Mouse (Mus musculus): Measurements from ENCODE around the gene Rps6ka5.

The Rps6ka5 gene

DNA sequence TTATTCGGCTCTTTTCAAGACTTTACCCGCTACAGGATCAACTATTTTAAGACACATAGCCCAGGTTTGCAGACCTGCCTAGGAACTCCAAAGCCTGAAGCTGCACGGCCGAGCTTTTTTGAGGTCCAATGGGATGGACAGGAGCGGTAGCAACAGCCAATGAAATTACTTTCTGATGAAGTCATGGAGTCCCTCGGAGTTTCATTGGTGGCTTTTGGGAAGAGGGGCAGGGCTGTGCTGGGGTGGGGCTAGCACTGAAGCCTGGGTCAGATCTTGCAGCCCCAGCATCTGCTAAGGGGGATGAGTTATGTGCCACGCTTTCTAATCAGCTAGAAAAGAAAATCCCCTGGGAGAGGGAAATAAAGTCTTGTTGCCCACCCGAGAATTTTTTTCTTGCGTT is 199.0 kb downstream of the Rps6ka5 start:
- DNase-seq: peak; percentile 51 to 52

DNA sequence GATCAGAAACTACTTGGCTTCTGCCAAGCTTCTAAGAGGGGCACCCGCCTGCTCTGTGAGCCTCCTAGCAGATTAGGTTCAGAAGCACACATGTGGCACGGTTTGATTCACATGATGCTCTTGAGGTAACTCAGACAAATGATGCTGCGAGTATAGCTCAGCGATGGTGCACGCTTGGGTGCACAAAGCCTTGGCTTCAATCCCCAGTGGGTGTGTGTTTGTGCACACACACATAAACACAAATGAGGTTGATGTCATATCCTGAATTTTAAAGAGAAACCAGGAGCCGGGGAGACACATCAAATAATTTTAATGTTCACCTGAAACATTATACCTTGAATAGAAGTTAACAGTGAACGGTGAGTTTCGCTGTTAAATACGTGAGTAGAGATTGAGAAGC is 199.5 kb downstream of the Rps6ka5 start:
- DNase-seq: no peak

DNA sequence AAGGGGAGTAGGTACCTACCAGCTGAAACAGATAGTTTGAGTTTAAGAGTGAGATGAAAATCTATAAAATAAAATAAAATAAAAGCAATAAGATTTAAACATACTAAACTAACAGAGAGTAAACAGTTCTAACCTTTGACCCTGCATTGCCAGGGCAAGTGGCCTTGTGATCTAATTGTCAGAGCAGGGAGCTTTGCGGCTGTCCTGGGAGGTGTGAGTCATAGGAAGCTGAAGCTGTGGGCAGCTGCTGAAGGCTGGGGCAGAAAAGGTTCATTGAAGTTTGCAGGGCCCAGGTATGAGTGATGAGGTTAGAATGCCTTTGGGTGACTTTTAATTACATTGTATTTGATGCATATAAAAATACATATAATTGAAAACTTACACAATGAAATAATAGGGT is 200.8 kb downstream of the Rps6ka5 start:
- DNase-seq: no peak

DNA sequence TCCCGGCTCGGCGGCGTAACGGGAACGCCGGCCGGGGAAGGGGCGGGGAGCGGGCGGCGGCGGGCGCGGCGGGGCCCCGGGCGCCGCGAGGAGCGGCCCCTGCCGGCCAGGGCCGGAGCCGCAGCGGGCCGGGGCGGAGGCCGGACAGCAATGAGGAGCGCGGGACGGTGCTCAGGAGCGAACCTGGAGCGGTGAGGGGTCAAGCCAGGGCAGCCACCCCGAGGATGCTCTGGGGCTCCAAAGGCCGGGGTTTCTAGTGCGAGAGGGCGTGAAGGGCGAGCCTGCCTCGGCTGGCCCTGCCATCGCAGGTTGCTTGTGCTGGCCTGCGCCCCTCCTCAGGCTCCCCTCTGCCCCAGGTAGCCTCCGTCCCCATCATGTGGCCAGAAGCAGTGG is 206.0 kb downstream of the Rps6ka5 start, which contains the start of gene Ttc7b:
TSS of gene Ttc7b (minus strand) at position 33 of the 393 bp plus-strand sequence.
- peak; percentile 49 to 76 for DNase-seq

DNA sequence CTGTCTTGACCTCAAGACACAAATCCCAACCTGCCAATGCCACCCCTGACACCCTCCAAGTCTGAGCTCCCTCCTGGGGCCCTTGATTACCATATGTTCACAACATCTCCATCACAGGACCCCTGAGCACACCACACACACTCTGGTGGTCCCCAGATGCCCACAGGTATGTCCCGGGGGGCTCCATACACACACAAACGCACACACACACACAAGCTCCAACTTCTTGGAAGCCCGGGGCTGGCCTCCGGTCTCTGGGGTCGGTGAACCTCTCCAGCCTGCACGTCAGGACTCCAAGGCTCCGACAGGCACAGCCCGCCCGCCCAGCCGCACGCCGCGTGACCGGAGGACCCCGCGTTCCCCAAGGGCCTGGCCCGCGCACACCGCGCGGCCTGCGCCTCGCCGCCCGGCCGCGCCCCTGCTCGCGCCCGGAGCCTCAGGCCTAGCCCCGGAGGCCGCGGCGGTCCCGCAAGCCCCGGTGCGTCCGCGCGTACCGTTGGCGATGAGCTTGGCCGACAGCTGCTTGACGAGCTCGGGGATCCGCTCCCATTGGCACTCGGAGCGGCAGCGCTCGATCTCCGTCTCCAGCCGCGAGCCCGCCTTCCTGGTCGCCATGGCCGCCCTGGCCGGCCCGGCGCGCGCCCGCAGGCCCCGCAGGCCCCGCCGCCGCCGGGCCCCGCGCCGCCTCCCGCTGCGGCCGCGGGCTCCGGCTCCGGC is 206.5 kb downstream of the Rps6ka5 start:
- peak in 1 of 2 experiments; percentile 35 for DNase-seq

DNA sequence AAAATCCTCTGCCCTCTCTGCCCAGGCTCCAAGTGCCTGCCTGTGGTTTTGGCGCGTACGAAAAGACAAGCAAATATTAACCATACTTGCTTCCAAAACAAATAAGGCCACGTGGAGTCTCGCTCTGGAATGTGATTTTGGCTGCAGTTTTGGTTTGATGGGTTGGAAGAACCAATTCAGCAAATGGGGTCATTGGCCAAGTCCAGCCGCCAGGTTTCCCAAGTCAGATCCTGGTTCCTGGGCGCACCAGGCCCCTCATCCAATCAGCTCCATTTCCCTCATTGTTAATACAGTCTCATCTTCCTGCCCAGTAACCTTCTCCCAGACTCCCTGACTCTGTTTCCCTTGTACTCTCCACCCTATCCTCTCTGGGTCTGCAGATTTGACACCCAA is 207.1 kb downstream of the Rps6ka5 start:
- no peak for DNase-seq

DNA sequence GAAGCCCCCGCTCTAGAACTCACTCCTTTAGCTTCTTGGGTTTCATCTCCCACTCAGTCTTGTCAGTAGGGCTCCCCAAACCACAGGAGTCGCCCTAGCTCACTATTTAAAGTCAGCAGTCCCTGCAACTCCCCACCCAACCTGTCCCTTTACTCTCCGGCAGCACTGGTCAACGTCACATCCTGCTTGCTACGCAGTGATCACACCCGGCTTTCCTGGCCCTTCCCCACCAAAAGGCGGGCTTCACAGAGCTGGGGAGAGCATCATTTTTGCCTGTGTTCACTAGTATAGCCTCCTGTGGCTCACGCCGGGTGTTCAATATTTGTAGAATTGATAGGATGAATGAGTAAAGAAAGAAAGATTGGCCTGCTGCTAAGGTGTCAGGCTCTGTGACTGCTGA is 209.4 kb downstream of the Rps6ka5 start:
- DNase-seq: peak in 1 of 2 experiments; percentile 2

DNA sequence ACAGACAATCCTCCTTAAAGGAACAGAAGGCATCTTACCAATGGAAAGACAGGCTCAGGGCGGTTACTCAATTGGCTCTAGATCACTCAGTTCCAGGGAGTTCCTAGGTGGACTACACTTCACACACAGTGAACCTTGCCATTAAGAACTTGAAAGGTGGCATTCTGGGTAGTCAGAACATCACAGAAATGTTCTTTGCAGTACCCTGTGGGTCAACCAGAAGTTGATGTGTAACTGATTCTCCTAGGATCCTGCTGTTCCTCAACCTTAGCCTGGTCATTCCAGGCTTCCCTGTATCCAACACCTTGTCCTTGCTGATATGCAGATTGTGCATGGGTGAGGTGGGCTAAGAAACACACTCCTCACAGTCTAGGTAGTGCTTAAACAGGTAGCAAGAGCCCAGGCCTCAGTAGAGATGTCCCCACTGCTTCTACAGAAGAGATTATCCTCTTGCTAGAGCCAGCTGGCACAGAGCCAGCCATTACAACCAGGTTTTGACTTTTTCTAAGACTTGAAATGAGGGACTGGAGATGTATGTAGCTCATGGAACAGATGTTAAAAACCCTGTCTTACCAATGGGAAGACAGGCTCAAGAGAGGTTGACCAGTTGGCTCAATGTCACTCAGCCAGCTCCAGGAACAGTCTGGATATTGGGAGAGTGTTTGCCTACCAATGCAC is 210.5 kb downstream of the Rps6ka5 start:
- DNase-seq: no peak

DNA sequence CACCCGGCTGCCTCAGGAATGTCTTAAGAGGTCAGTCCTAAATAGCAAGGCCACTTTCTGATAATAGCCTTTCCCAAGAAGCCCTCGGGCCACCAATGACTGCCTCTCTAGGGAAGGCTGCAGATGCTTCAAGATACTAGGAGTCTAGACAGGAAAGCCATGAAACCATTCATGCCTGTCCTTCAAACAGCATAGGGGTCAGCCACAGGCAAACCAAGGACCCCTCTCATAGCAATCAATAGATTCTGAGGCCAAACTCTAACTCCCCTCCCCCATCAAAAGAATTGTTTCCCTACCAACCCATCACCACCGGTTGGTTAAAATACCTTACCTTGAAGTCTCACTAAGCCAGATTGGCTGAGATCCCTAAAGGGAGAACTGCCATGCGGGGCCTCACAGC is 211.3 kb downstream of the Rps6ka5 start:
- no peak for DNase-seq

DNA sequence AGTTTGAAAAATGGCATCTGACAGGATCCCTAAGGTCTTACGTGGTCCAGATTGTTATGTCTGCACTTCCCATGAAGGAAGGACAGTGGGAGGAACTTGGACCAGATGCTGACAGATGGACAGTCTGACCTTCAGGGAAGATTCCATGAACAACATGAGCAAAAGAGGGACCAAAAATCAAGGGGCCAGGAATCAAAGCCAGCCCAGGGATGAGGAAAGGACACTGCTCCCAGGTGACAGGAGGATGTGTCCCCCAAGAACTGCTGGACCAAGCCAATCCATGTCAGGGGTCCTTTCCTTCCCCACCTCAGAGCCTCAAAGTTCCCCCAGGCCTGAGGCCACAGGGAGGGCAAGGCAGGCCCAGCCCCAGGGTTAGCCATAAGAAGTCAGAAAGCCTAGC is 212.2 kb downstream of the Rps6ka5 start:
- no peak for DNase-seq

DNA sequence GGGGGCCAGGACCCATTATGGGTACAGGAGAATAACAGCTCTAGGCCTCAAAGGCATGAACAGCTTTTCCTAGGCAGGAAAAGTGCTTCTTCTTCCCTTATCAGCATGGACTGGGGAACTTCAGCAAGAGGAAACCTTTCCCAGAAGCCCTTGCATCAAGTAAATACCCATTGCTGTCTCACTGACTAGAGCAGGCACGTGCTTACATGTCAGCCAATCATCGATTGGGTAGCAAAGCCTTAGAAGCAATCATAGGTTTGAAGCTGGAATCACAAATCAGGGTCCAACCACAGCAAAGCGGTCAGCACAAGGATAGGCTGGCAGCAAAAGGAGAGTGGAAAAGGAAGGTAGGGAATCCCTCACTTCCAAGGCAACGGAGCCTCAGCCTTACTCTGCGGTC is 213.7 kb downstream of the Rps6ka5 start:
- DNase-seq: no peak

DNA sequence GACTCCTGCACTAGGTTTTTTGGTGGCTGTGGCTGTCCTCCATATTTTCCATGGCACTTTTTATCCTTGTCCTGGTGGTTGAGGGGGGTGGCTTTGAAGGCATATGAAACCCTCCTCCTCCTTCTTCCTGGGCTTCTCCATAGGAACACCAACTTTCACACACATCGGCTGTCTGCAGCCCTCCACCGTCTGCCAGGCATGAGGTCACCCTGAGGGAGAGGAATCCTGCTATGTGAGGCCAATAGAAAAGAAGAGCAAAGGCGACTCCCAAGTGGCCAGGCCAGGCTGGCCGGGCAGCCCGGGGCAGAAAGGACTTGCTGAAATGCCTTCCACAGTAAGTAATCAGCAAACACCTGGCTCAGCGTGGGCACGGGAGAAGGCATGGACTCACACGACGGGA is 214.1 kb downstream of the Rps6ka5 start:
- DNase-seq: no peak

DNA sequence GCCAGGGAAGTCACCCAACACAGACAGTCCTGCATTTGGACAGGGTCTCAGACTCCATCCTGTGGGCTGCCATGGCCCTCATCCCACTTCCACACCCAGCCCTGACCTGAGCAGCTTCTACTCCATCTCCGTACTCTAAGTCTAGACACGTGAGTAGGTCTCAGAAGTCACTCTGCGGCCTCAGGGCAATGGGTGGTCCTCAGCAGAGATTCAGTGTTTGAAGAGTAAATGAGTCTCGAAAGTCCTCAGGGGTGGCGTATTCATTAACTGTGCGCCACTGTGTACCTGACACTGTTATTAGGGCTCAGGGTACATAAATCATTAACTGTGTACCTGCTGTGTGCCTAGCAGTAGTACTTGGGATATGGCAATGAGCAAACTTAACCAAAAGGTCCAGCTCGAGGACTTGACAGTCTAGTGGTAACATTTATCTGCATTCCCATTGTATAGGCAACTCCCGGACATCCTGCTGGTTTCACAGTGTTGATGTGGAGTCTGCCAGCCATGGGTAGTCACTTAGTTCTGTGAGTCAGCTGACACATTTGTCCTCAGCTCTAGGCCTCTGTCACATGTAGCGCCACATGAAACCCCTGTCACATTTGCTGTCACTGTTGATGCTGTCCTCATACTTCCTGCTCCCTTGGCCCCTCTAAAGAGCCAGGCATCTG is 217.0 kb downstream of the Rps6ka5 start:
- no peak for DNase-seq

DNA sequence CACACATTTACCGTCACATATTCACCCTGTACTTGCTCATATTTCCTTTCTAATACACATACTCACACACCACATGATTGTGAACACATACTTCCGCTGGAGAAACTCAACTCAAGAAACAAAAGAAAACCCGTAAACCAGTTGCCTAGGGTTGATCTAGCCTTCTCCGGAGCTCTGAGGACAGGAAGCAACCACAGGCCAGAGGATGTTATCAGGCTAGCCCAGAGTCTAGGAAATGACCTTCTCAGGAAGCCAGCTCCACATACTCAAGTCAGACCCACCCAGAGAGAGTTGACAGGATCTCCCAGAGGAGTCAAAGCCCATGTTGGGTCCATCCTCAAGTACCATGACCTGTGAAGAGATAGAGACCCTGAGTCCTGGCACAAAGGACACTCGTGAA is 218.1 kb downstream of the Rps6ka5 start:
- no peak for DNase-seq

DNA sequence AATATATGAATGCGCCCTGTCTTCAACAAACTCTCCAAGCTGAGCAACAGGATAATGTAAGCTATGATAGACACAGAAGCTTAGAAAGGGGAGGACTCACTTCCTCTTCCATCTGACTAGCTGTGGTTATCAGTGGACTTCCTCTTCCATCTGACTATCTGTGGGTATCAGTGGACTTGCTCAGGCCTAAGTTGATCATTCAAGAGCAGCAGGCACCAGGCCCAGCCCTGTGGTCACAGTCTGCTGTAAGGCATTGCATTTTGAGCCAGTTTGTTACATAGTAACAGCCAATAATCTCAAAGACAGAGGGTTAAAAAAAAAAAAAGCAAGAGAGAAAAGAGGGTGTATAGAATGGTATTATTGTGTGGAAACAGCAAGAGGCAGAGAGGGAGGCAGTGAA is 221.3 kb downstream of the Rps6ka5 start:
- DNase-seq: no peak

DNA sequence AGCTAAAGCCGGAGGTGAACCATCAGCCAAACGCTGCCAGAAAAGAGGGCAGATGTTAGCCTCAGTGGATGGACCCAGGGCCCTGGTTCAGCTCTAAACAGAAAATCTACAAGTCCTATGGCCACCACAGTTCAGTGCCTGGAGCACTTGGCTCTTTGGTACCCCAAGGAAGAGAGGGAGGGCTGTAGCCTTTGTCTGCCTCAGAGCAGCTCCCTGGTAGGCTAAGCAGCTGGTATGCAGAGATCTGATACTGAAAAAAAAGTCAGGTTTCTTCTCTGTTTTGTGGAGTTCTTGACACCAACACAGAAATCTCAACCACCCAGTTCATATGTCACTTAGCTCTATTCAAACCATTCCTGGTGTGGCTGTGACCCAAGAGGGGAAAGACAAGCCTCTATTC is 222.2 kb downstream of the Rps6ka5 start:
- no peak for DNase-seq

DNA sequence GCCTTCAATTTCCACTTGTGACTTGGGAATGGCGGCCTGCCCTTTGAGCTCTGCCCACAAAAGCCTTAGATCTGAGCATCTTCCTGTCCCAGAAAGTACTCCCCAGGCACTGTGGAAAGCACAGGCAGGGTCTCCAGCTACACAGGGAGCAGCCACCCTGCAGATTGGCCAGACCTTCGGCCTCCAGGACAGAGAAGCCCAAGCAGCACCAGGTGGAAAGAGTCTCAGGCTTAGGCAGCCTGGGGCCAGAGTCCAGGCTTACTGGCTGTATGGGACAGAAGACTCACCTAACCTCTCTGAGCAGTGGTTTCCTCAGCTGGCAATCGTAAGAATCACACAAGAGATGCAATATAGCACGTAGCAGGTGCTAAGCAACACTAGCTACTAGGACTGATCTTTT is 223.1 kb downstream of the Rps6ka5 start:
- DNase-seq: no peak

DNA sequence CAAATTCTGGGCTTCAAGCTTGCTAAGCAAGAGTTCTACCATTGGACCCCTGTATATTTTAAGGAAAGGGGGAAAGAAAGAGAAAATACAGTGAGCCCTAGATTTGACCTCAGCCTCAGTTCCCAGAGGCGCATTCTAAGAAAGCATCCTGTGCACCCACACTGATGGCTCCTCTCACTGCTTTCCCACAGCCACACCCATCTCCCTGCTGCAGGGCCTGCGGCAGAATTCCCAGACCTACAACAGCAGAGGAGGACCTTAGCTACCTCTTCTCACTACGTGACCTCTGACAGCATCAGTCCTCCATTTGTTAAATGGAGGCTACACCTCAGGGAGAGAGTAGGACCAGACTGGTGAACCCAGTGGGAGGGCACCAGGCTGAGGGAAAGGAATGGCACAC is 224.2 kb downstream of the Rps6ka5 start:
- no peak for DNase-seq

DNA sequence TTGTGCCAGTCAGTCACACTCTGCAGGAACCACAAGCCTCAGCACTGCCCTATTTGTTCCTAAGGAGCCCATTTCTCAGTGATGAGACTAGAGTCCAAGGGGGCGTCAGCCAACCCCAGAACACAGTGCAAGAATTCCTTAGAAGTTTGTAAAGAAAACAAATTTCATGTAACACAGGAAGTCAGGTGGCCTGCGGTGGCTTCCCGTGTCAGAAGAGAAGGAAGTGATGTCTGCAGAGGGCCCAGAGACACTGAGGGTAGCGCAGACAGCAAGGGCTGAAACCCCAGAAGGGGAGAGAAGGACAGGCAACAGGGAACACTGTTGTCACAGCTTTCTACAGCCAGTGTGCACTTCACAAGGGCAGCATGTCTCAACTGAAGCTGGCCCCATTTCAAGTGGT is 225.5 kb downstream of the Rps6ka5 start:
- DNase-seq: peak in 1 of 2 experiments; percentile 37

DNA sequence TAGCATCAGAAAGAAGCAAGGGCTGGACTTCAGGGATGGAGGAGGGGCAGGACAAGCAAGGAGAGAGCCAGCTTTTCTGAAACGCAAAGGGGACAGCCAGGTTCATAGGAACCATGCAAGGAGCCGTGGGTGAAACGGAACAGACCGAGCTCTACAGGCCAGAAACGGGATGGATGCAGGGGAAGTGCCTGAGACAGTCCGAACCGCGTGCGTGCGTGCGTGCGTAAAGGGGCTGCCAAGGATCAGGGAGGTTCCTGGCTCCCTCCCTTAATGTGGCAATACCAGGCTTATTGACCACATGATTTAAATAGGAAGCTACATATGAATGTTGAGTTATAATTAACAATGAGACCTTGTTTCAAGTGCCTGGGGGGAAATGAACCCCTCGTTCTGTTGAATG is 227.3 kb downstream of the Rps6ka5 start:
- DNase-seq: no peak
